Mouse (Mus musculus): ENCODE data around the gene Magi3. TPM values are rescaled to one million over a fixed set of nuclear protein-coding genes. Genes with fewer than 3 reads are reported as not detected.

Magi3 gene
- polyA plus RNA-seq, 1 experiment from 2014 or later, result 2.0 TPM

GRCm38 (mm10) chr3:104233366-104234312 lies 13.5 kb upstream of the Magi3 start:
- WGBS (ENCODE audit: missing documents), result 91% methylated on average over 7 of the region's 7 CpGs
- Histone ChIP-seq H3K27ac (no peak overlapping the region), H3K4me3 (ENCODE audit: inconsistent target) (no peak overlapping the region), H3K36me3 (ENCODE audit: inconsistent target) (no peaks in the 10 kb centered on the region), H3K79me2 (ENCODE audit: inconsistent target) (no peaks in the 10 kb centered on the region)

GRCm38 (mm10) chr3:104227438-104228111 lies 7.4 kb upstream of the Magi3 start:
- Histone ChIP-seq H3K4me3 (ENCODE audit: inconsistent target) (no peak overlapping the region), H3K27ac (no peak overlapping the region)
- WGBS (ENCODE audit: missing documents), result 20% methylated on average over 5 of the region's 5 CpGs

GRCm38 (mm10) chr3:104226731-104227130 lies 6.6 kb upstream of the Magi3 start:
- Histone ChIP-seq H3K27ac (no peak overlapping the region), H3K4me3 (ENCODE audit: inconsistent target) (no peak overlapping the region), H3K79me2 (ENCODE audit: inconsistent target) (no peaks in the 10 kb centered on the region), H3K36me3 (ENCODE audit: inconsistent target) (no peaks in the 10 kb centered on the region)
- 83% methylated on average over 7 of the region's 7 CpGs for WGBS (ENCODE audit: missing documents)

More at GRCm38 (mm10) chr3:104227438-104228111, 7.4 kb upstream of the Magi3 start:
- H3K79me2 ChIP-seq (ENCODE audit: inconsistent target), result no peaks in the 10 kb centered on the region
- no peaks in the 10 kb centered on the region for H3K36me3 ChIP-seq (ENCODE audit: inconsistent target)

- Histone ChIP-seq H3K79me2 (ENCODE audit: inconsistent target) (no peaks in the 10 kb centered on the region), H3K4me3 (ENCODE audit: inconsistent target) (peak overlapping the region; percentile 45), H3K27ac (no peak overlapping the region; the same call in 1 of the 2 replicates), H3K36me3 (ENCODE audit: inconsistent target) (no peaks in the 10 kb centered on the region)
- whole genome bisulfite sequencing (ENCODE audit: missing documents), result 13% methylated on average over 11 of the region's 11 CpGs
Measured at GRCm38 (mm10) chr3:104221156-104221555, 982 bp upstream of the Magi3 start.

GRCm38 (mm10) chr3:104219531-104220294 lies 461 bp downstream of the Magi3 start:
- Histone ChIP-seq H3K4me3 (ENCODE audit: inconsistent target) (peak overlapping the region; percentile 35), H3K36me3 (ENCODE audit: inconsistent target) (no peaks in the 10 kb centered on the region), H3K27ac (no peak overlapping the region), H3K79me2 (ENCODE audit: inconsistent target) (no peaks in the 10 kb centered on the region)
- WGBS (ENCODE audit: missing documents), result under 1% methylated on average over 64 of the region's 107 CpGs

GRCm38 (mm10) chr3:104218926-104219325 lies 1.2 kb downstream of the Magi3 start:
- H3K36me3 ChIP-seq (ENCODE audit: inconsistent target), result no peaks in the 10 kb centered on the region
- H3K27ac ChIP-seq, result no peak overlapping the region
- peak overlapping the region; percentile 35 for H3K4me3 ChIP-seq (ENCODE audit: inconsistent target)
- WGBS (ENCODE audit: missing documents), result 13% methylated on average over 15 of the region's 15 CpGs
- H3K79me2 ChIP-seq (ENCODE audit: inconsistent target), result no peaks in the 10 kb centered on the region

- no peaks in the 10 kb centered on the region for H3K79me2 ChIP-seq (ENCODE audit: inconsistent target)
- WGBS (ENCODE audit: missing documents), result 93% methylated on average over 2 of the region's 2 CpGs
- no peaks in the 10 kb centered on the region for H3K36me3 ChIP-seq (ENCODE audit: inconsistent target)
- H3K27ac ChIP-seq, result no peak overlapping the region
- H3K4me3 ChIP-seq (ENCODE audit: inconsistent target), result no peak overlapping the region
Measured at GRCm38 (mm10) chr3:104189823-104190222, 30.4 kb downstream of the Magi3 start.

GRCm38 (mm10) chr3:104189234-104189633 lies 30.9 kb downstream of the Magi3 start:
- Histone ChIP-seq H3K36me3 (ENCODE audit: inconsistent target) (no peaks in the 10 kb centered on the region), H3K79me2 (ENCODE audit: inconsistent target) (no peaks in the 10 kb centered on the region), H3K27ac (no peak overlapping the region), H3K4me3 (ENCODE audit: inconsistent target) (no peak overlapping the region)
- WGBS (ENCODE audit: missing documents), result 100% methylated on average over 1 of the region's 1 CpGs

- no peaks in the 10 kb centered on the region for H3K79me2 ChIP-seq (ENCODE audit: inconsistent target)
- H3K4me3 ChIP-seq (ENCODE audit: inconsistent target), result no peak overlapping the region
- WGBS (ENCODE audit: missing documents), result 54% methylated on average over 2 of the region's 2 CpGs
- H3K27ac ChIP-seq, result no peak overlapping the region
- H3K36me3 ChIP-seq (ENCODE audit: inconsistent target), result no peaks in the 10 kb centered on the region
Measured at GRCm38 (mm10) chr3:104184270-104184669, 35.9 kb downstream of the Magi3 start.

- Histone ChIP-seq H3K4me3 (ENCODE audit: inconsistent target) (no peak overlapping the region), H3K36me3 (ENCODE audit: inconsistent target) (no peaks in the 10 kb centered on the region), H3K79me2 (ENCODE audit: inconsistent target) (no peaks in the 10 kb centered on the region), H3K27ac (no peak overlapping the region)
- WGBS (ENCODE audit: missing documents), result 92% methylated on average over 2 of the region's 2 CpGs
Measured at GRCm38 (mm10) chr3:104183656-104184055, 36.5 kb downstream of the Magi3 start.

GRCm38 (mm10) chr3:104182711-104183110 lies 37.5 kb downstream of the Magi3 start:
- no peaks in the 10 kb centered on the region for H3K79me2 ChIP-seq (ENCODE audit: inconsistent target)
- H3K27ac ChIP-seq, result no peak overlapping the region
- H3K4me3 ChIP-seq (ENCODE audit: inconsistent target), result no peak overlapping the region
- no peaks in the 10 kb centered on the region for H3K36me3 ChIP-seq (ENCODE audit: inconsistent target)

- Histone ChIP-seq H3K79me2 (ENCODE audit: inconsistent target) (no peaks in the 10 kb centered on the region), H3K36me3 (ENCODE audit: inconsistent target) (no peaks in the 10 kb centered on the region), H3K27ac (no peak overlapping the region), H3K4me3 (ENCODE audit: inconsistent target) (no peak overlapping the region)
- 98% methylated on average over 3 of the region's 3 CpGs for WGBS (ENCODE audit: missing documents)
Measured at GRCm38 (mm10) chr3:104161347-104161746, 58.8 kb downstream of the Magi3 start.

- H3K4me3 ChIP-seq (ENCODE audit: inconsistent target), result no peak overlapping the region
- no peaks in the 10 kb centered on the region for H3K79me2 ChIP-seq (ENCODE audit: inconsistent target)
- whole genome bisulfite sequencing (ENCODE audit: missing documents), result 82% methylated on average over 6 of the region's 6 CpGs
- H3K27ac ChIP-seq, result no peak overlapping the region
- no peaks in the 10 kb centered on the region for H3K36me3 ChIP-seq (ENCODE audit: inconsistent target)
Measured at GRCm38 (mm10) chr3:104160603-104161002, 59.6 kb downstream of the Magi3 start.

- Histone ChIP-seq H3K4me3 (ENCODE audit: inconsistent target) (no peak overlapping the region), H3K79me2 (ENCODE audit: inconsistent target) (no peaks in the 10 kb centered on the region), H3K36me3 (ENCODE audit: inconsistent target) (no peaks in the 10 kb centered on the region), H3K27ac (no peak overlapping the region)
- 54% methylated on average over 2 of the region's 2 CpGs for WGBS (ENCODE audit: missing documents)
Measured at GRCm38 (mm10) chr3:104150146-104150545, 70.0 kb downstream of the Magi3 start.

Measured in macrophage (primary cell).